Mouse (Mus musculus) neural tube, embryonic 13.5 days (tissue): ENCODE results near the gene Abcb8. TPM values are rescaled to one million over a fixed set of nuclear protein-coding genes. Genes with fewer than 3 reads are reported as not detected.

Experiments used
- ATAC-seq: fragments of 200-750 bp; cut with Nextera tagmentation; 2 replicates; pipeline ENCODE4 v1.8.0; 2017; ENCODE audit warnings: low read depth, mild to moderate bottlenecking, moderate TSS enrichment, moderate library complexity
- H3K27ac ChIP-seq: fragments of 300-500 bp; sonication (generic); replicated peaks from 2 replicates; pipeline ENCODE4 v1.5.1; 2015; ENCODE audit warnings: moderate library complexity, mild to moderate bottlenecking, inconsistent platforms
- H3K27me3 ChIP-seq: fragments of 300-500 bp; sonication (generic); 2 replicates; pipeline ENCODE4 v1.6.1; 2015; ENCODE audit warnings: mild to moderate bottlenecking, inconsistent platforms
- H3K36me3 ChIP-seq: fragments of 300-500 bp; sonication (generic); 2 replicates; pipeline ENCODE4 v1.6.1; 2015; ENCODE audit warnings: mild to moderate bottlenecking, inconsistent platforms
- H3K4me1 ChIP-seq: fragments of 300-500 bp; sonication (generic); replicated peaks from 2 replicates; pipeline ENCODE4 v1.6.1; 2015; ENCODE audit warnings: inconsistent platforms
- H3K4me2 ChIP-seq: fragments of 300-500 bp; sonication (generic); 2 replicates; pipeline ENCODE4 v1.6.1; 2015; ENCODE audit warnings: inconsistent platforms, mild to moderate bottlenecking, moderate library complexity
- H3K4me3 ChIP-seq: fragments of 300-500 bp; sonication (generic); 2 replicates; pipeline ENCODE4 v1.5.1; 2015; ENCODE audit warnings: mild to moderate bottlenecking, inconsistent platforms
- H3K9ac ChIP-seq: fragments of 300-500 bp; sonication (generic); 2 replicates; pipeline ENCODE4 v1.6.1; 2015; ENCODE audit warnings: moderate library complexity, mild to moderate bottlenecking, inconsistent platforms
- H3K9me3 ChIP-seq: fragments of 300-500 bp; sonication (generic); 2 replicates; pipeline ENCODE4 v1.6.1; 2016; ENCODE audit warnings: inconsistent platforms
- WGBS: fragments of 180-500 bp; shearing (Covaris S2); methylation state at CpG from one replicate; pipeline ENCODE4 v1.1.7; 2015; 5-methylcytosine and 5-hydroxymethylcytosine counted together
- polyA plus RNA-seq: library from polyadenylated mRNA; unstranded; fragments of >200 nt; fragmentation: Nextera tagmentation; extraction: Ambion mirVana; gene quantifications from 2 replicates; pipeline ENCODE4 v1.2.1, GENCODE M21; 2015

Abcb8 gene
- polyA plus RNA-seq, 1 experiment from 2014 or later: 46.7 TPM

GRCm38 (mm10) chr5:24401969-24402368 is 8.5 kb downstream of the Abcb8 start:
- H3K4me1 ChIP-seq: peaks cover 7% of the 10 kb centered on the region; the same call in 1 of the 2 replicates
- no peak overlapping the region for H3K27ac ChIP-seq
- 56% methylated on average over 9 of the region's 9 CpGs for WGBS
- no peak overlapping the region for H3K4me2 ChIP-seq
- H3K27me3 ChIP-seq: no peaks in the 10 kb centered on the region
- H3K9ac ChIP-seq: no peak overlapping the region
- ATAC-seq: peak; percentile 63; the same call in 1 of the 2 replicates
- H3K4me3 ChIP-seq: no peak overlapping the region
- H3K9me3 ChIP-seq: no peaks in the 10 kb centered on the region
- peaks cover 65% of the 10 kb centered on the region for H3K36me3 ChIP-seq

GRCm38 (mm10) chr5:24404594-24405360 is 11.3 kb downstream of the Abcb8 start:
- WGBS: 78% methylated on average over 6 of the region's 6 CpGs
- Histone ChIP-seq H3K4me3 (no peak overlapping the region), H3K9me3 (no peaks in the 10 kb centered on the region), H3K4me2 (no peak overlapping the region), H3K27ac (no peak overlapping the region), H3K27me3 (no peaks in the 10 kb centered on the region), H3K9ac (no peak overlapping the region), H3K36me3 (peaks cover 85% of the 10 kb centered on the region), H3K4me1 (peaks cover 7% of the 10 kb centered on the region; the same call in 1 of the 2 replicates)
- ATAC-seq: no peak

- H3K9ac ChIP-seq: no peak overlapping the region
- no peaks in the 10 kb centered on the region for H3K9me3 ChIP-seq
- no peak overlapping the region for H3K4me2 ChIP-seq
- peaks cover 79% of the 10 kb centered on the region for H3K36me3 ChIP-seq
- WGBS: 66% methylated on average over 3 of the region's 3 CpGs
- no peak overlapping the region for H3K4me3 ChIP-seq
- H3K27me3 ChIP-seq: no peaks in the 10 kb centered on the region
- H3K27ac ChIP-seq: no peak overlapping the region
- peaks cover 7% of the 10 kb centered on the region; the same call in 1 of the 2 replicates for H3K4me1 ChIP-seq
- no peak for ATAC-seq
Observed at GRCm38 (mm10) chr5:24405389-24405876, 12.0 kb downstream of the Abcb8 start.

- H3K9ac ChIP-seq: no peak overlapping the region
- H3K36me3 ChIP-seq: peaks cover 48% of the 10 kb centered on the region
- H3K27ac ChIP-seq: no peak overlapping the region
- WGBS: 93% methylated on average over 13 of the region's 13 CpGs
- H3K9me3 ChIP-seq: no peaks in the 10 kb centered on the region
- no peak for ATAC-seq
- no peak overlapping the region for H3K4me3 ChIP-seq
- peaks cover 9% of the 10 kb centered on the region; the same call in 1 of the 2 replicates for H3K4me1 ChIP-seq
- H3K27me3 ChIP-seq: no peaks in the 10 kb centered on the region
- no peak overlapping the region for H3K4me2 ChIP-seq
Observed at GRCm38 (mm10) chr5:24408651-24409050, 15.2 kb downstream of the Abcb8 start.

GRCm38 (mm10) chr5:24409466-24409865 is 16.0 kb downstream of the Abcb8 start:
- no peaks in the 10 kb centered on the region for H3K27me3 ChIP-seq
- H3K9ac ChIP-seq: no peak overlapping the region
- peaks cover 9% of the 10 kb centered on the region; the same call in 1 of the 2 replicates for H3K4me1 ChIP-seq
- H3K4me2 ChIP-seq: no peak overlapping the region
- no peak overlapping the region for H3K4me3 ChIP-seq
- peaks cover 41% of the 10 kb centered on the region for H3K36me3 ChIP-seq
- ATAC-seq: no peak
- WGBS: 78% methylated on average over 2 of the region's 2 CpGs
- H3K9me3 ChIP-seq: no peaks in the 10 kb centered on the region
- no peak overlapping the region for H3K27ac ChIP-seq

GRCm38 (mm10) chr5:24412063-24412462 is 18.6 kb downstream of the Abcb8 start:
- Histone ChIP-seq H3K4me3 (no peak overlapping the region), H3K4me1 (peaks cover 21% of the 10 kb centered on the region), H3K27me3 (no peaks in the 10 kb centered on the region), H3K27ac (no peak overlapping the region), H3K9ac (no peak overlapping the region), H3K4me2 (no peak overlapping the region), H3K36me3 (peaks cover 20% of the 10 kb centered on the region), H3K9me3 (no peaks in the 10 kb centered on the region)
- ATAC-seq: no peak
- 95% methylated on average over 2 of the region's 2 CpGs for WGBS

- Histone ChIP-seq H3K4me3 (no peak within 1 kb of the TSS), H3K4me1 (peaks cover 21% of the 10 kb centered on the region), H3K4me2 (no peak within 1 kb of the TSS), H3K27me3 (no peaks in the 10 kb centered on the region), H3K9ac (no peak within 1 kb of the TSS), H3K9me3 (no peaks in the 10 kb centered on the region), H3K36me3 (peaks cover 15% of the 10 kb centered on the region), H3K27ac (0 out of 2 replicates have a peak within 1 kb of the TSS, but pooled peaks have one; percentile 42)
- no peak for ATAC-seq
- 56% methylated on average over 11 of the region's 11 CpGs for WGBS
Observed at GRCm38 (mm10) chr5:24413042-24413693, 19.7 kb downstream of the Abcb8 start, which contains the start of gene Asic3. Asic3 (plus strand) TSS chr5:24413392.

- Histone ChIP-seq H3K9ac (no peak overlapping the region), H3K27ac (no peak overlapping the region), H3K4me3 (no peak overlapping the region), H3K4me2 (no peak overlapping the region), H3K27me3 (no peaks in the 10 kb centered on the region), H3K36me3 (peaks cover 16% of the 10 kb centered on the region), H3K4me1 (peaks cover 21% of the 10 kb centered on the region), H3K9me3 (no peaks in the 10 kb centered on the region)
- no peak for ATAC-seq
- 83% methylated on average over 13 of the region's 13 CpGs for WGBS
Observed at GRCm38 (mm10) chr5:24413938-24414337, 20.5 kb downstream of the Abcb8 start.

GRCm38 (mm10) chr5:24416222-24416736 is 22.8 kb downstream of the Abcb8 start:
- Histone ChIP-seq H3K4me2 (peak overlapping the region; percentile 26), H3K4me3 (no peak overlapping the region), H3K27ac (no peak overlapping the region), H3K36me3 (peaks cover 36% of the 10 kb centered on the region), H3K27me3 (no peaks in the 10 kb centered on the region), H3K9ac (0 out of 2 replicates have a peak overlapping the region, but pooled peaks have one; percentile 34), H3K9me3 (no peaks in the 10 kb centered on the region), H3K4me1 (peaks cover 21% of the 10 kb centered on the region)
- 4% methylated on average over 21 of the region's 21 CpGs for WGBS
- ATAC-seq: peak; percentile 74

- WGBS: 91% methylated on average over 10 of the region's 10 CpGs
- Histone ChIP-seq H3K4me3 (no peak overlapping the region), H3K4me1 (peaks cover 32% of the 10 kb centered on the region), H3K27me3 (no peaks in the 10 kb centered on the region), H3K4me2 (no peak overlapping the region), H3K36me3 (peaks cover 37% of the 10 kb centered on the region), H3K9me3 (no peaks in the 10 kb centered on the region), H3K9ac (no peak overlapping the region), H3K27ac (no peak overlapping the region)
- no peak for ATAC-seq
Observed at GRCm38 (mm10) chr5:24417587-24417986, 24.1 kb downstream of the Abcb8 start.

- peaks cover 37% of the 10 kb centered on the region for H3K36me3 ChIP-seq
- no peak overlapping the region for H3K27ac ChIP-seq
- peaks cover 42% of the 10 kb centered on the region for H3K4me1 ChIP-seq
- WGBS: 89% methylated on average over 9 of the region's 9 CpGs
- no peak overlapping the region for H3K4me3 ChIP-seq
- no peak overlapping the region for H3K9ac ChIP-seq
- no peaks in the 10 kb centered on the region for H3K9me3 ChIP-seq
- H3K4me2 ChIP-seq: no peak overlapping the region
- ATAC-seq: no peak
- no peaks in the 10 kb centered on the region for H3K27me3 ChIP-seq
Observed at GRCm38 (mm10) chr5:24420381-24420780, 26.9 kb downstream of the Abcb8 start.
